Mouse (Mus musculus) midbrain, embryonic 11.5 days (tissue): Measurements from ENCODE around the gene Xpnpep2. TPM values are rescaled to one million over a fixed set of nuclear protein-coding genes. Genes with fewer than 3 reads are reported as not detected.
A peak's percentile ranks its signal among the peaks of the same experiment; 100 is the strongest.

ENCODE experiments used
- ATAC-seq: fragments of 200-750 bp; cut with Nextera tagmentation; 2 replicates; pipeline ENCODE4 v1.8.0; 2017; ENCODE audit warnings: moderate TSS enrichment, moderate library complexity; ENCODE audit not compliant: low FRiP score
- DNase-seq: peaks from one replicate; pipeline ENCODE4 v3.0.0; 2015; ENCODE audit warnings: low spot score; ENCODE audit errors: missing footprints
- H3K27ac ChIP-seq: fragments of 300-500 bp; sonication (generic); 2 replicates; pipeline ENCODE4 v1.5.1; 2014; ENCODE audit warnings: low read depth, low read length
- H3K27me3 ChIP-seq: fragments of 300-500 bp; sonication (generic); 2 replicates; pipeline ENCODE4 v1.6.1; 2014; ENCODE audit warnings: mild to moderate bottlenecking, low read length, moderate library complexity, mixed read lengths; ENCODE audit not compliant: control insufficient read depth, insufficient read depth
- H3K36me3 ChIP-seq: fragments of 300-500 bp; sonication (generic); 2 replicates; pipeline ENCODE4 v1.6.1; 2014; ENCODE audit warnings: mild to moderate bottlenecking, low read length, moderate library complexity, mixed read lengths; ENCODE audit not compliant: control insufficient read depth, insufficient read depth
- H3K4me1 ChIP-seq: fragments of 300-500 bp; sonication (generic); 2 replicates; pipeline ENCODE4 v1.6.1; 2014; ENCODE audit warnings: low read length; ENCODE audit not compliant: control insufficient read depth, insufficient read depth
- H3K4me2 ChIP-seq: fragments of 300-500 bp; sonication (generic); 2 replicates; pipeline ENCODE4 v1.6.1; 2014; ENCODE audit warnings: mild to moderate bottlenecking, moderate library complexity
- H3K4me3 ChIP-seq: fragments of 300-500 bp; sonication (generic); 2 replicates; pipeline ENCODE4 v1.5.1; 2014; ENCODE audit warnings: low read depth, low read length
- H3K9ac ChIP-seq: fragments of 300-500 bp; sonication (generic); 2 replicates; pipeline ENCODE4 v1.6.1; 2014; ENCODE audit warnings: low read length
- H3K9me3 ChIP-seq: fragments of 300-500 bp; sonication (generic); 2 replicates; pipeline ENCODE4 v1.6.1; 2016; ENCODE audit warnings: low read length; ENCODE audit not compliant: control insufficient read depth
- WGBS: fragments of 180-500 bp; shearing (Covaris S2); extraction: QIAGEN DNeasy Blood & Tissue Kit; methylation state at CpG from one replicate; pipeline ENCODE4 v1.1.7; 2014; 5-methylcytosine and 5-hydroxymethylcytosine counted together
- polyA plus RNA-seq: library from polyadenylated mRNA; unstranded; fragments of >200 nt; fragmentation: Nextera tagmentation; extraction: Ambion mirVana; gene quantifications from 2 replicates; pipeline ENCODE4 v1.2.1, GENCODE M21; 2014

Xpnpep2 gene
- polyA plus RNA-seq, 1 experiment from 2014 or later, result 2.9 TPM

DNA sequence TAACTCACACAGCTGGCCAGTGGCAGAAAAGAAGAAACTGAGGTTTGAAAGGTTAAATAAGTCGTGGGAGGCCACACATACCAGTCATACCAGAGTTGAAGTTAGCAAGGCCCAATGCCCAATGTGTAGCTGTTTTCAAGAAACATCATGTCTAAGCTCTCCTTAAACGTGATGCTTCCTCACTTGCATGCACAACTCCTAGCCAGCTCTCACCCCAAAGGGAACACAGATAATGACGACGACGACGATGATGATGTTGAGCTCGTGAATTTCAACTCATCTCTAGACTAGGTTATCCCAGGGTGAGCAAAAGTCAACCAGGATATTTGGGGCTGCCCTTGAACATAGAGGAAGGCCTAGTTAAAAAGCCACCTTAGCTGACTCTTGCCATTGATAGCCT lies 43.6 kb downstream of the Xpnpep2 start:
- no peaks in the 10 kb centered on the region for H3K27me3 ChIP-seq
- ATAC-seq, result no peak
- H3K27ac ChIP-seq, result no peak overlapping the region
- H3K4me2 ChIP-seq, result no peak overlapping the region
- H3K4me1 ChIP-seq, result no peaks in the 10 kb centered on the region
- 77% methylated on average over 7 of the region's 7 CpGs for WGBS
- no peak overlapping the region for H3K9ac ChIP-seq
- no peak for DNase-seq
- H3K36me3 ChIP-seq, result no peaks in the 10 kb centered on the region
- H3K4me3 ChIP-seq, result no peak overlapping the region
- no peaks in the 10 kb centered on the region for H3K9me3 ChIP-seq

GRCm38 (mm10) chrX:48153414-48153813 lies 44.9 kb downstream of the Xpnpep2 start:
- 82% methylated on average over 2 of the region's 2 CpGs for WGBS
- Histone ChIP-seq H3K4me3 (no peak overlapping the region), H3K9ac (no peak overlapping the region), H3K27ac (no peak overlapping the region), H3K4me2 (no peak overlapping the region), H3K27me3 (no peaks in the 10 kb centered on the region), H3K4me1 (no peaks in the 10 kb centered on the region), H3K36me3 (no peaks in the 10 kb centered on the region), H3K9me3 (no peaks in the 10 kb centered on the region)
- no peak for ATAC-seq
- DNase-seq, result no peak

DNA sequence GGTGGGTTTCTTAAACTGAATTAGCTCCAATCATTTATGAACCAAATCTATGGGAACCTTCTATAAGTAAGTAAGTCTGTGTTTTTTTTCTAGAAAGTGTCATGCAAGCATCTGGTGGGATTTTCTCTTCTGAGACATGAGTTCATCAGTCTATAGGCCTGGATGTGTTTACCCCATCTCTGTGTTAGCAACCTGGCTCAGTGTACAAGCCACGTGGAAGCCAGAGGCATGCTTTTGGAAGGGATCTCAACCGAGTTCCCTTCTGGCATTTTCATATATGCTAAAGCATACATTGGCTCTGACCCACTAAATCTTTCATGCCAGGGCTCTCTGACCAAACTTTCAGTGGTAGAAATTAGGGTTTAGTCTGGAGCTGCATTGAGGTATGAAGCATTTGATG lies 45.4 kb downstream of the Xpnpep2 start:
- Histone ChIP-seq H3K36me3 (no peaks in the 10 kb centered on the region), H3K4me3 (no peak overlapping the region), H3K4me2 (no peak overlapping the region), H3K27ac (no peak overlapping the region), H3K9ac (no peak overlapping the region), H3K4me1 (no peaks in the 10 kb centered on the region), H3K27me3 (no peaks in the 10 kb centered on the region), H3K9me3 (no peaks in the 10 kb centered on the region)
- ATAC-seq (no peak), DNase-seq (no peak)
- 69% methylated on average over 2 of the region's 2 CpGs for WGBS

GRCm38 (mm10) chrX:48155489-48155888 lies 47.0 kb downstream of the Xpnpep2 start:
- no peak for ATAC-seq
- WGBS, result 92% methylated on average over 6 of the region's 6 CpGs
- Histone ChIP-seq H3K4me3 (no peak overlapping the region), H3K27me3 (no peaks in the 10 kb centered on the region), H3K27ac (no peak overlapping the region), H3K9me3 (no peaks in the 10 kb centered on the region), H3K36me3 (no peaks in the 10 kb centered on the region), H3K4me2 (no peak overlapping the region), H3K4me1 (no peaks in the 10 kb centered on the region), H3K9ac (no peak overlapping the region)
- DNase-seq, result no peak

- Histone ChIP-seq H3K27ac (no peak overlapping the region), H3K4me1 (no peaks in the 10 kb centered on the region), H3K36me3 (no peaks in the 10 kb centered on the region), H3K27me3 (no peaks in the 10 kb centered on the region), H3K9me3 (no peaks in the 10 kb centered on the region), H3K9ac (no peak overlapping the region), H3K4me3 (no peak overlapping the region), H3K4me2 (no peak overlapping the region)
- ATAC-seq (no peak), DNase-seq (no peak)
- 91% methylated on average over 8 of the region's 8 CpGs for WGBS
These were observed 48.9 kb downstream of the Xpnpep2 start for GRCm38 (mm10) chrX:48157396-48157795.

GRCm38 (mm10) chrX:48158229-48158919 lies 49.8 kb downstream of the Xpnpep2 start:
- H3K27ac ChIP-seq, result no peak overlapping the region
- no peak overlapping the region for H3K9ac ChIP-seq
- no peak for ATAC-seq
- WGBS, result 89% methylated on average over 11 of the region's 11 CpGs
- H3K27me3 ChIP-seq, result no peaks in the 10 kb centered on the region
- DNase-seq, result no peak
- H3K4me2 ChIP-seq, result no peak overlapping the region
- no peaks in the 10 kb centered on the region for H3K36me3 ChIP-seq
- H3K4me3 ChIP-seq, result no peak overlapping the region
- no peaks in the 10 kb centered on the region for H3K9me3 ChIP-seq
- H3K4me1 ChIP-seq, result no peaks in the 10 kb centered on the region

- no peak overlapping the region for H3K27ac ChIP-seq
- H3K9me3 ChIP-seq, result no peaks in the 10 kb centered on the region
- no peak overlapping the region for H3K4me2 ChIP-seq
- WGBS, result 29% methylated on average over 1 of the region's 1 CpGs
- no peak overlapping the region for H3K4me3 ChIP-seq
- H3K27me3 ChIP-seq, result no peaks in the 10 kb centered on the region
- DNase-seq, result no peak
- ATAC-seq, result peak; percentile 79; the same call in 1 of the 2 replicates
- H3K36me3 ChIP-seq, result no peaks in the 10 kb centered on the region
- no peaks in the 10 kb centered on the region for H3K4me1 ChIP-seq
- no peak overlapping the region for H3K9ac ChIP-seq
These were observed 61.4 kb downstream of the Xpnpep2 start for GRCm38 (mm10) chrX:48169892-48170291.

DNA sequence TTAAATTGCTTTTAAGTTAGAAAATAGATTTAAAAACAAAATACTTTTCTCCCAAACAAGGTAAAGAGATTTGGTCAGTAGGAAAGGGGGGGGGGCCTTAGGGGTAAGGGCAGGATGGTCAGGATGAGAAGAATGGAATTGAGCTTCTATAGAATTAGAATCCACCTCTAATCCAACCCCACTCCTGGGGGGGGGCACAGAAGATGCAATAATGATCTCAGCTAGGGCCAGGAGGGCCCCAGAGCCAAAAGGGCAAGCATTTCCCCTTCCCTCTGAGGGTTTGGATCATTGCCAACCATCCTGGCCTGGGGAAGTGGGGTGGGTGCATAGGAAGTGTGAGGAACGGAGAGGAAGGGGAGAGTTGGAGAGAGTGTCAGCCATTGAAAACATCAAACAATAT lies 61.8 kb downstream of the Xpnpep2 start:
- no peaks in the 10 kb centered on the region for H3K4me1 ChIP-seq
- no peak overlapping the region for H3K4me3 ChIP-seq
- no peaks in the 10 kb centered on the region for H3K36me3 ChIP-seq
- no peaks in the 10 kb centered on the region for H3K27me3 ChIP-seq
- no peaks in the 10 kb centered on the region for H3K9me3 ChIP-seq
- no peak overlapping the region for H3K9ac ChIP-seq
- ATAC-seq, result no peak
- WGBS, result 75% methylated on average over 1 of the region's 1 CpGs
- H3K4me2 ChIP-seq, result no peak overlapping the region
- no peak for DNase-seq
- H3K27ac ChIP-seq, result no peak overlapping the region

DNA sequence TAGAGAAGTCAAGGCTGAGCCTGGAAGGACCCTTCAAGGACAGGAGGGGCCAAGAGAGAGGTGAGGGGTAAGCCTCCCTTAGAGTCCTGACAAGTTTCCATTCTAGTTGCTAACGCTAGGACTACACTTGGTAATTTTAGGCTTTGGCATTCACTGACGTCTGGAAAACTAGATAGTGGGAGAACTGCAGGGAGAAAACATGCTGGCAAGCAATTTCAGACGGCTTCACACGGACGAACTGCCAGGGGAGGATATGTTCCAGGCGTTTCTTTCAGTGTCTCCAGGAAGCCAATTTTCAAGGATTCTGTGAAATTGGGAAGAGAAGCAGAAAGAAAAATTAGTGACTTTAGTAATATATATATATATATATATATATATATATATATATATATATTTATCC lies 73.3 kb downstream of the Xpnpep2 start:
- no peak for ATAC-seq

More for the DNA sequence above, 73.3 kb downstream of the Xpnpep2 start:
- DNase-seq, result no peak
- no peaks in the 10 kb centered on the region for H3K36me3 ChIP-seq
- H3K4me3 ChIP-seq, result no peak overlapping the region
- H3K4me1 ChIP-seq, result no peaks in the 10 kb centered on the region
- H3K27ac ChIP-seq, result no peak overlapping the region
- no peak overlapping the region for H3K4me2 ChIP-seq
- no peaks in the 10 kb centered on the region for H3K9me3 ChIP-seq
- WGBS, result 88% methylated on average over 6 of the region's 6 CpGs
- no peak overlapping the region for H3K9ac ChIP-seq
- no peaks in the 10 kb centered on the region for H3K27me3 ChIP-seq
